Mouse (Mus musculus): ENCODE measurements around the gene Mthfr. TPM values are rescaled to one million over a fixed set of nuclear protein-coding genes. Genes with fewer than 3 reads are reported as not detected.
A peak's percentile ranks its signal among the peaks of the same experiment; 100 is the strongest.

Mthfr gene
- total RNA-seq (2021): 10 to 100 TPM in 1 of 2 experiments, 1 to 10 TPM in 1; 7.9 to 10.7 TPM
- long read RNA-seq, experiment 1, partial matches to known transcripts: 0 of 6 reads
- long read RNA-seq, experiment 1, other reads (novel, unspliced or antisense): 6 of 6 reads
- long read RNA-seq, experiment 2, full-length matches to known transcripts: 1 of 3 reads
- long read RNA-seq, experiment 2, partial matches to known transcripts: 0 of 3 reads
- long read RNA-seq, experiment 2, other reads (novel, unspliced or antisense): 2 of 3 reads

- peak; percentile 99 to 100 for DNase-seq
These were observed at the start of gene Mthfr, which contains the start of gene Clcn6 for GRCm38 (mm10) chr4:148038600-148039253. Gene Mthfr, plus strand, starts transcription at chr4:148039077. Gene Clcn6, minus strand, starts transcription at chr4:148038821.

GRCm38 (mm10) chr4:147993571-147994095 is 45.2 kb upstream of the Mthfr start:
- DNase-seq: no peak

- no peak for DNase-seq
These were observed 43.6 kb upstream of the Mthfr start for GRCm38 (mm10) chr4:147995311-147995710.

- DNase-seq: peak in 1 of 2 experiments; percentile 18
These were observed 38.6 kb upstream of the Mthfr start, which contains the start of gene Nppa for GRCm38 (mm10) chr4:148000202-148000772. Gene Nppa, plus strand, starts transcription at chr4:148000722.

- no peak for DNase-seq
These were observed 37.7 kb upstream of the Mthfr start for GRCm38 (mm10) chr4:148001013-148001789.

- DNase-seq: no peak
These were observed 37.0 kb upstream of the Mthfr start for GRCm38 (mm10) chr4:148001866-148002265.

- DNase-seq: peak; percentile 20 to 43
These were observed 34.5 kb upstream of the Mthfr start for GRCm38 (mm10) chr4:148004361-148004760.

GRCm38 (mm10) chr4:148008412-148008811 is 30.5 kb upstream of the Mthfr start:
- DNase-seq: peak; percentile 45 to 72

- no peak for DNase-seq
These were observed 29.2 kb upstream of the Mthfr start for GRCm38 (mm10) chr4:148009641-148010040.

GRCm38 (mm10) chr4:148011332-148011731 is 27.5 kb upstream of the Mthfr start:
- DNase-seq: no peak

- no peak for DNase-seq
These were observed 26.7 kb upstream of the Mthfr start for GRCm38 (mm10) chr4:148012216-148012615.

- no peak for DNase-seq
These were observed 23.5 kb upstream of the Mthfr start for GRCm38 (mm10) chr4:148015418-148015817.

- DNase-seq: no peak
These were observed 21.9 kb upstream of the Mthfr start for GRCm38 (mm10) chr4:148016981-148017380.

- no peak for DNase-seq
These were observed 20.5 kb upstream of the Mthfr start for GRCm38 (mm10) chr4:148018410-148018809.

- DNase-seq: no peak
These were observed 14.9 kb upstream of the Mthfr start for GRCm38 (mm10) chr4:148024003-148024402.

GRCm38 (mm10) chr4:148029297-148029696 is 9.6 kb upstream of the Mthfr start:
- DNase-seq: no peak

- DNase-seq: no peak
These were observed 8.4 kb upstream of the Mthfr start for GRCm38 (mm10) chr4:148030506-148030905.

- no peak for DNase-seq
These were observed 4.9 kb upstream of the Mthfr start for GRCm38 (mm10) chr4:148033858-148034410.

GRCm38 (mm10) chr4:148035440-148035839 is 3.4 kb upstream of the Mthfr start:
- DNase-seq: no peak

GRCm38 (mm10) chr4:148038079-148038599 is 738 bp upstream of the Mthfr start:
- no peak for DNase-seq

- DNase-seq: peak; percentile 23 to 41
These were observed 564 bp downstream of the Mthfr start for GRCm38 (mm10) chr4:148039254-148040028.
